Comparison of ENCODE assay signal across 12 mouse cellular contexts in the genomic region with DNA sequence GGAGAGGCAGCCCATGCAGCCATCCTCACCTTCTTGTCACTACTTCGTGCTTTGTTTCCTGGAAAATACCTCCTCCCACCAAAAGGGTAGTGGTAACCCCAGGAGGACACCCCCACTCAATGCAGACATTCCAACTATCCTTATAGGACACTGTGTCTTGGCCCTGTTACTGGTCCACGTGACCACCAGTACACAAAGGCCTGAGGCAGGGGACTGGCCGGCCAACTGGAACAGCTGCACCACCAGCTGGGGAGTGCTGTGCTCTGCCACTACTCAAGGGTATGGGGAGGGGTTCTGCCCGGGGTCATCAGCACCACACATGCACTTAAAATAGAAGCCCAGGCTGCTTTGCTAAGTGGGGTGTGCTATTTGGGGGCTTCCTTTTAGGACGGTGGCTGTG. TPM values are rescaled to one million over a fixed set of nuclear protein-coding genes. Genes with fewer than 3 reads are reported as not detected.
A peak's percentile ranks its signal among the peaks of the same experiment; 100 is the strongest.
DNase-seq lines count a peak whose midpoint lies in the region; ATAC-seq and TF ChIP-seq lines count a peak whose summit lies in the region.
"Had no signal": no experiment of that assay in that cellular context is flagged by ENCODE, and none has a peak within 500 bp of the region (broad histone marks: within the 10 kb centered on the region; RNA-seq: fewer than 3 reads in every experiment).

No protein-coding gene starts in this region.

- no peaks in the 10 kb centered on the region for H3K27me3 ChIP-seq in heart, embryonic 16.5 days (ENCODE audit: control insufficient read depth, insufficient read depth, low read length)
- no peaks in the 10 kb centered on the region for H3K27me3 ChIP-seq in embryonic facial prominence, embryonic 11.5 days (ENCODE audit: control insufficient read depth, insufficient read depth, low read length)
- no peaks in the 10 kb centered on the region for H3K27me3 ChIP-seq in hindbrain, embryonic 11.5 days (ENCODE audit: control insufficient read depth, insufficient read depth, low read length)
- H3K27me3 ChIP-seq in midbrain, postnatal 0 days (ENCODE audit: insufficient read depth, low read length), result no peaks in the 10 kb centered on the region

- no peak overlapping the region for H3K4me2 ChIP-seq in heart, embryonic 16.5 days (ENCODE audit: low read depth, low read length)
- no peak overlapping the region for H3K4me2 ChIP-seq in embryonic facial prominence, embryonic 11.5 days (ENCODE audit: low read depth, low read length)
- H3K4me2 ChIP-seq in hindbrain, embryonic 11.5 days (replicated peaks; ENCODE audit: low read depth, low read length), result no peak overlapping the region
- H3K4me2 ChIP-seq in midbrain, postnatal 0 days (ENCODE audit: low read depth, low read length, poor library complexity, severe bottlenecking), result no peak overlapping the region

- peak; percentile 39 for ATAC-seq in heart, embryonic 16.5 days (replicated peaks; ENCODE audit: extremely low read depth, insufficient read depth, low FRiP score)
- ATAC-seq in embryonic facial prominence, embryonic 11.5 days (replicated peaks; ENCODE audit: insufficient number of reproducible peaks, low FRiP score, low TSS enrichment, low read depth), result peak; percentile 35; the same call in 1 of the 2 replicates
- ATAC-seq in hindbrain, embryonic 11.5 days (ENCODE audit: low FRiP score), result peak; percentile 73
- no peak for ATAC-seq in midbrain, postnatal 0 days (ENCODE audit: low FRiP score)
- ATAC-seq: activated CD4-positive, CD25-positive, alpha-beta regulatory T cell, adult 4 months had no signal

- no peak for TF ChIP-seq CTCF in midbrain, postnatal 0 days (IDR thresholded peaks at IDR 0.05)

- DNase-seq in heart, postnatal 36 days, result no peak
- peak; percentile 13 for DNase-seq in embryonic facial prominence, embryonic 11.5 days (ENCODE audit: low spot score)
- DNase-seq in hindbrain, embryonic 11.5 days (ENCODE audit: low spot score), result peak; percentile 37
- peak; percentile 60 for DNase-seq in midbrain, postnatal 0 days (ENCODE audit: low spot score)
- DNase-seq in right cerebral cortex, postnatal 10 days (ENCODE audit: low spot score in 2 of 2), result no peak
- no peak for DNase-seq in thymus, postnatal 0 days (ENCODE audit: low spot score)
- DNase-seq: kidney, postnatal 36 days; thymus, postnatal 4 days had no signal

- no peak overlapping the region for H3K4me3 ChIP-seq in heart, embryonic 16.5 days (ENCODE audit: low read length)
- no peak overlapping the region for H3K4me3 ChIP-seq in embryonic facial prominence, embryonic 11.5 days (ENCODE audit: low read depth, low read length)
- no peak overlapping the region for H3K4me3 ChIP-seq in hindbrain, embryonic 11.5 days (ENCODE audit: low read depth, low read length)
- no peak overlapping the region for H3K4me3 ChIP-seq in midbrain, postnatal 0 days (ENCODE audit: low read depth, low read length)
- H3K4me3 ChIP-seq: erythroblast, embryonic 14.5 days; heart, adult 2 months had no signal

- 44% methylated on average over 5 of the region's 5 CpGs for WGBS in heart, embryonic 16.5 days
- 63% methylated on average over 5 of the region's 5 CpGs for WGBS in embryonic facial prominence, embryonic 11.5 days
- WGBS in hindbrain, embryonic 11.5 days, result 52% methylated on average over 5 of the region's 5 CpGs
- WGBS in midbrain, postnatal 0 days, result 47% methylated on average over 5 of the region's 5 CpGs

- H3K36me3 ChIP-seq in heart, embryonic 16.5 days (ENCODE audit: control insufficient read depth, insufficient read depth), result no peaks in the 10 kb centered on the region
- H3K36me3 ChIP-seq in embryonic facial prominence, embryonic 11.5 days (replicated peaks; ENCODE audit: control insufficient read depth, insufficient read depth, low read depth, low read length), result no peaks in the 10 kb centered on the region; the same call in 1 of the 2 replicates
- no peaks in the 10 kb centered on the region for H3K36me3 ChIP-seq in hindbrain, embryonic 11.5 days (ENCODE audit: control insufficient read depth, insufficient read depth, low read length)
- H3K36me3 ChIP-seq in midbrain, postnatal 0 days (ENCODE audit: insufficient read depth, low read length), result peaks cover 12% of the 10 kb centered on the region

- H3K4me1 ChIP-seq in heart, embryonic 16.5 days (ENCODE audit: control insufficient read depth, insufficient read depth, low read length), result peaks cover 25% of the 10 kb centered on the region
- H3K4me1 ChIP-seq in embryonic facial prominence, embryonic 11.5 days (ENCODE audit: control insufficient read depth, insufficient read depth, low read length), result no peaks in the 10 kb centered on the region
- peaks cover 3% of the 10 kb centered on the region; the same call in 1 of the 2 replicates for H3K4me1 ChIP-seq in hindbrain, embryonic 11.5 days (replicated peaks; ENCODE audit: control insufficient read depth, insufficient read depth, low read length)
- H3K4me1 ChIP-seq in midbrain, postnatal 0 days (ENCODE audit: insufficient read depth, low read length), result peaks cover 3% of the 10 kb centered on the region; the same call in 1 of the 2 replicates

- H3K27ac ChIP-seq in heart, embryonic 16.5 days (ENCODE audit: low read length), result no peak overlapping the region
- no peak overlapping the region for H3K27ac ChIP-seq in embryonic facial prominence, embryonic 11.5 days (replicated peaks; ENCODE audit: low read depth, low read length)
- peak overlapping the region; percentile 74; the same call in 1 of the 2 replicates for H3K27ac ChIP-seq in hindbrain, embryonic 11.5 days (ENCODE audit: low read depth, low read length)
- 0 out of 2 replicates have a peak overlapping the region, but pooled peaks have one; percentile 1 for H3K27ac ChIP-seq in midbrain, postnatal 0 days (ENCODE audit: low read depth, low read length)
- H3K27ac ChIP-seq: heart, adult 2 months had no signal

- H3K9ac ChIP-seq in heart, embryonic 16.5 days (ENCODE audit: low read length), result no peak overlapping the region
- no peak overlapping the region for H3K9ac ChIP-seq in embryonic facial prominence, embryonic 11.5 days (replicated peaks; ENCODE audit: low read length)
- no peak overlapping the region for H3K9ac ChIP-seq in hindbrain, embryonic 11.5 days (ENCODE audit: low read depth, low read length)
- H3K9ac ChIP-seq in midbrain, postnatal 0 days (replicated peaks; ENCODE audit: low read length, poor library complexity, severe bottlenecking), result no peak overlapping the region

- 0 out of 2 replicates have a peak, but pooled peaks cover 2% of the 10 kb centered on the region for H3K9me3 ChIP-seq in heart, embryonic 16.5 days (replicated peaks; ENCODE audit: control insufficient read depth, low read length)
- no peaks in the 10 kb centered on the region for H3K9me3 ChIP-seq in embryonic facial prominence, embryonic 11.5 days (replicated peaks; ENCODE audit: control insufficient read depth, low read length)
- no peaks in the 10 kb centered on the region for H3K9me3 ChIP-seq in hindbrain, embryonic 11.5 days (ENCODE audit: control insufficient read depth, low read length)
- H3K9me3 ChIP-seq in midbrain, postnatal 0 days (ENCODE audit: low read length), result no peaks in the 10 kb centered on the region

- intact Hi-C loops in heart, postnatal 36 days (cut with DNase I), result no loop called here

RNA-seq across cellular contexts. Expression of gene Pacs2, which starts 13.8 kb away (rescaled TPM):
- polyA plus RNA-seq in heart, embryonic 16.5 days (2015; fragmentation: Nextera tagmentation; extraction: Ambion mirVana), result 7.0 and 8.2 TPM in 2 replicates
- 10 to 100 TPM; 32.5 to 38.9 TPM for total RNA-seq in heart, postnatal 36 days (2021)
- polyA plus RNA-seq in embryonic facial prominence, embryonic 11.5 days (2014; fragmentation: Nextera tagmentation; extraction: Ambion mirVana), result 9.8 and 11.6 TPM in 2 replicates
- 17.2 and 21.2 TPM in 2 replicates for polyA plus RNA-seq in hindbrain, embryonic 11.5 days (2014; fragmentation: Nextera tagmentation; extraction: Ambion mirVana)
- total RNA-seq in midbrain, postnatal 0 days (2014; rRNA removed), result 133 and 162 TPM in 2 replicates
- polyA plus RNA-seq in midbrain, postnatal 0 days (2015; fragmentation: Nextera tagmentation; extraction: Ambion mirVana), result 22.4 and 25.8 TPM in 2 replicates
- polyA plus RNA-seq in thymus, postnatal 0 days (2015; fragmentation: Nextera tagmentation; extraction: Ambion mirVana), result 5.2 and 6.4 TPM in 2 replicates

RNA-seq across cellular contexts. Expression of gene Brf1, which starts 27.6 kb away (rescaled TPM):
- 38.3 and 42.6 TPM in 2 replicates for polyA plus RNA-seq in heart, embryonic 16.5 days (2015; fragmentation: Nextera tagmentation; extraction: Ambion mirVana)
- 10 to 100 TPM; 24.5 to 25.3 TPM for total RNA-seq in heart, postnatal 36 days (2021)
- polyA plus RNA-seq in embryonic facial prominence, embryonic 11.5 days (2014; fragmentation: Nextera tagmentation; extraction: Ambion mirVana), result 48.5 and 50.8 TPM in 2 replicates
- 53.6 and 57.8 TPM in 2 replicates for polyA plus RNA-seq in hindbrain, embryonic 11.5 days (2014; fragmentation: Nextera tagmentation; extraction: Ambion mirVana)
- 42.1 and 51.3 TPM in 2 replicates for total RNA-seq in midbrain, postnatal 0 days (2014; rRNA removed)
- polyA plus RNA-seq in midbrain, postnatal 0 days (2015; fragmentation: Nextera tagmentation; extraction: Ambion mirVana), result 34.9 and 39.0 TPM in 2 replicates
- polyA plus RNA-seq in thymus, postnatal 0 days (2015; fragmentation: Nextera tagmentation; extraction: Ambion mirVana), result 70.8 and 89.0 TPM in 2 replicates

RNA-seq across cellular contexts. Expression of gene Tex22, which starts 46.2 kb away (rescaled TPM):
- polyA plus RNA-seq in heart, embryonic 16.5 days (2015; fragmentation: Nextera tagmentation; extraction: Ambion mirVana), result not detected in 2 replicates
- total RNA-seq in heart, postnatal 36 days (2021), result not detected
- not detected in 2 replicates for polyA plus RNA-seq in embryonic facial prominence, embryonic 11.5 days (2014; fragmentation: Nextera tagmentation; extraction: Ambion mirVana)
- 0.26 TPM in 1 of 2 replicates, not detected in the other for polyA plus RNA-seq in hindbrain, embryonic 11.5 days (2014; fragmentation: Nextera tagmentation; extraction: Ambion mirVana)
- total RNA-seq in midbrain, postnatal 0 days (2014; rRNA removed), result 0.85 and 2.2 TPM in 2 replicates
- 0.15 TPM in 1 of 2 replicates, not detected in the other for polyA plus RNA-seq in midbrain, postnatal 0 days (2015; fragmentation: Nextera tagmentation; extraction: Ambion mirVana)
- not detected in 2 replicates for polyA plus RNA-seq in thymus, postnatal 0 days (2015; fragmentation: Nextera tagmentation; extraction: Ambion mirVana)
- polyA plus RNA-seq: erythroblast, embryonic 14.5 days; heart, adult 2 months had no signal

RNA-seq across cellular contexts. Expression of gene Btbd6, which starts 51.8 kb away (rescaled TPM):
- 26.0 and 26.1 TPM in 2 replicates for polyA plus RNA-seq in heart, embryonic 16.5 days (2015; fragmentation: Nextera tagmentation; extraction: Ambion mirVana)
- 10 to 100 TPM; 24.3 to 24.7 TPM for total RNA-seq in heart, postnatal 36 days (2021)
- polyA plus RNA-seq in embryonic facial prominence, embryonic 11.5 days (2014; fragmentation: Nextera tagmentation; extraction: Ambion mirVana), result 19.0 and 19.7 TPM in 2 replicates
- 25.6 and 26.8 TPM in 2 replicates for polyA plus RNA-seq in hindbrain, embryonic 11.5 days (2014; fragmentation: Nextera tagmentation; extraction: Ambion mirVana)
- 79.0 and 81.6 TPM in 2 replicates for total RNA-seq in midbrain, postnatal 0 days (2014; rRNA removed)
- 58.4 and 61.9 TPM in 2 replicates for polyA plus RNA-seq in midbrain, postnatal 0 days (2015; fragmentation: Nextera tagmentation; extraction: Ambion mirVana)
- polyA plus RNA-seq in thymus, postnatal 0 days (2015; fragmentation: Nextera tagmentation; extraction: Ambion mirVana), result 16.4 and 18.0 TPM in 2 replicates

Comparison
In these comparisons a context has a peak if more than half of its experiments do, and no peak if none do; other contexts are left out.
1. H3K27ac ChIP-seq: peak in hindbrain, embryonic 11.5 days (single experiment) and midbrain, postnatal 0 days (single experiment); none in heart, embryonic 16.5 days (single experiment) and embryonic facial prominence, embryonic 11.5 days (single experiment).
2. DNase-seq: peak in embryonic facial prominence, embryonic 11.5 days (single experiment), hindbrain, embryonic 11.5 days (single experiment) and midbrain, postnatal 0 days (single experiment); none in heart, postnatal 36 days (0 of 2), right cerebral cortex, postnatal 10 days (0 of 2) and thymus, postnatal 0 days (single experiment).